Mouse (Mus musculus) heart, postnatal 0 days (tissue): ENCODE measurements around the gene Ehbp1. TPM values are rescaled to one million over a fixed set of nuclear protein-coding genes. Genes with fewer than 3 reads are reported as not detected.

Experiments
- ATAC-seq: fragments of 200-750 bp; cut with Nextera tagmentation; 2 replicates; pipeline ENCODE4 v1.8.0; 2017; ENCODE audit warnings: low read depth, moderate number of reproducible peaks, moderate library complexity; ENCODE audit not compliant: insufficient read depth
- DNase-seq: peaks from one replicate; pipeline ENCODE4 v3.0.0-alpha.2; 2016; ENCODE audit warnings: low spot score
- H3K27ac ChIP-seq: fragments of 300-500 bp; sonication (generic); 2 replicates; pipeline ENCODE4 v1.5.1; 2014; ENCODE audit warnings: low read depth, mild to moderate bottlenecking
- H3K27me3 ChIP-seq: fragments of 300-500 bp; sonication (generic); 2 replicates; pipeline ENCODE4 v1.6.1; 2014; ENCODE audit warnings: low read length, mixed read lengths; ENCODE audit not compliant: control insufficient read depth, insufficient read depth
- H3K36me3 ChIP-seq: fragments of 300-500 bp; sonication (generic); replicated peaks from 2 replicates; pipeline ENCODE4 v1.6.1; 2014; ENCODE audit warnings: low read length, mixed read lengths; ENCODE audit not compliant: control insufficient read depth, insufficient read depth
- H3K4me1 ChIP-seq: fragments of 300-500 bp; sonication (generic); 2 replicates; pipeline ENCODE4 v1.6.1; 2014; ENCODE audit warnings: antibody characterized with exemption; ENCODE audit not compliant: control insufficient read depth, insufficient read depth
- H3K4me2 ChIP-seq: fragments of 300-500 bp; sonication (generic); 2 replicates; pipeline ENCODE4 v1.6.1; 2014; ENCODE audit warnings: low read depth, mild to moderate bottlenecking, low read length, moderate library complexity
- H3K4me3 ChIP-seq: fragments of 300-500 bp; sonication (generic); 2 replicates; pipeline ENCODE4 v1.5.1; 2014; ENCODE audit warnings: low read depth, low read length
- H3K9ac ChIP-seq: fragments of 300-500 bp; sonication (generic); replicated peaks from 2 replicates; pipeline ENCODE4 v1.6.1; 2014; ENCODE audit warnings: low read depth, low read length, mixed read lengths
- H3K9me3 ChIP-seq: fragments of 300-500 bp; sonication (generic); replicated peaks from 2 replicates; pipeline ENCODE4 v1.6.1; 2016; ENCODE audit warnings: low read length; ENCODE audit not compliant: control insufficient read depth
- CTCF ChIP-seq: IDR thresholded peaks from 2 replicates; pipeline ENCODE4 v1.5.1; 2016; ENCODE audit warnings: antibody characterized with exemption, control low read depth, low read depth
- EP300 ChIP-seq: IDR thresholded peaks from 2 replicates; pipeline ENCODE4 v1.6.1; 2016; ENCODE audit warnings: antibody characterized with exemption, low read depth
- WGBS: fragments of 180-500 bp; shearing (Covaris S2); extraction: QIAGEN DNeasy Blood & Tissue Kit; methylation state at CpG from one replicate; pipeline ENCODE4 v1.1.7; 2014; 5-methylcytosine and 5-hydroxymethylcytosine counted together
- polyA plus RNA-seq: library from polyadenylated mRNA; unstranded; fragments of >200 nt; fragmentation: Nextera tagmentation; extraction: Ambion mirVana; gene quantifications from 2 replicates; pipeline ENCODE4 v1.2.1, GENCODE M21; 2015
- total RNA-seq: library from RNA; depleted of rRNA; stranded (reverse); fragments of >200 nt; gene quantifications from 2 replicates; pipeline ENCODE4 v1.2.3, GENCODE M21; 2014; ENCODE audit warnings: low replicate concordance

Gene Ehbp1
- total and polyA plus RNA-seq, 2 experiments from 2014 or later = 35.9 to 53.5 TPM

- Histone ChIP-seq H3K27me3 (peaks cover 49% of the 10 kb centered on the region), H3K9ac (no peak overlapping the region), H3K9me3 (no peaks in the 10 kb centered on the region), H3K4me3 (no peak overlapping the region), H3K4me1 (0 out of 2 replicates have a peak, but pooled peaks cover 9% of the 10 kb centered on the region), H3K4me2 (no peak overlapping the region), H3K36me3 (peaks cover 25% of the 10 kb centered on the region), H3K27ac (no peak overlapping the region)
- no peak for TF ChIP-seq EP300
- no peak for TF ChIP-seq CTCF
- ATAC-seq (no peak), DNase-seq (no peak)
- WGBS = 63% methylated on average over 20 of the region's 20 CpGs
These were observed 334.9 kb downstream of the Ehbp1 start for GRCm38 (mm10) chr11:22007088-22007780.

- Histone ChIP-seq H3K27me3 (peaks cover 55% of the 10 kb centered on the region), H3K4me1 (0 out of 2 replicates have a peak, but pooled peaks cover 11% of the 10 kb centered on the region), H3K4me3 (no peak overlapping the region), H3K4me2 (no peak overlapping the region), H3K9me3 (no peaks in the 10 kb centered on the region), H3K36me3 (peaks cover 25% of the 10 kb centered on the region), H3K9ac (no peak overlapping the region), H3K27ac (no peak overlapping the region)
- DNase-seq (no peak), ATAC-seq (no peak)
- 68% methylated on average over 12 of the region's 12 CpGs for WGBS
- TF ChIP-seq EP300 (no peak), CTCF (no peak)
These were observed 335.5 kb downstream of the Ehbp1 start for GRCm38 (mm10) chr11:22006471-22007087.

- H3K4me3 ChIP-seq = no peak overlapping the region
- 60% methylated on average over 9 of the region's 9 CpGs for WGBS
- no peak overlapping the region for H3K9ac ChIP-seq
- peaks cover 62% of the 10 kb centered on the region for H3K27me3 ChIP-seq
- no peak for DNase-seq
- no peaks in the 10 kb centered on the region for H3K9me3 ChIP-seq
- no peak for ATAC-seq
- no peak overlapping the region for H3K4me2 ChIP-seq
- TF ChIP-seq EP300 (no peak), CTCF (no peak)
- no peak overlapping the region for H3K27ac ChIP-seq
- peaks cover 20% of the 10 kb centered on the region for H3K36me3 ChIP-seq
- H3K4me1 ChIP-seq = 0 out of 2 replicates have a peak, but pooled peaks cover 11% of the 10 kb centered on the region
These were observed 336.7 kb downstream of the Ehbp1 start for GRCm38 (mm10) chr11:22005281-22005870.

- Histone ChIP-seq H3K4me1 (0 out of 2 replicates have a peak, but pooled peaks cover 11% of the 10 kb centered on the region), H3K9me3 (no peaks in the 10 kb centered on the region), H3K9ac (no peak overlapping the region), H3K27me3 (peaks cover 72% of the 10 kb centered on the region), H3K27ac (no peak overlapping the region), H3K4me2 (no peak overlapping the region), H3K4me3 (no peak overlapping the region), H3K36me3 (peaks cover 20% of the 10 kb centered on the region)
- TF ChIP-seq CTCF = no peak
- TF ChIP-seq EP300 = no peak
- 19% methylated on average over 18 of the region's 18 CpGs for WGBS
- ATAC-seq (no peak), DNase-seq (no peak)
These were observed 337.7 kb downstream of the Ehbp1 start for GRCm38 (mm10) chr11:22004331-22004841.

- no peak for TF ChIP-seq CTCF
- TF ChIP-seq EP300 = no peak
- Histone ChIP-seq H3K4me2 (peak overlapping the region; percentile 98), H3K36me3 (peaks cover 20% of the 10 kb centered on the region), H3K27me3 (peaks cover 81% of the 10 kb centered on the region), H3K4me3 (peak overlapping the region; percentile 67), H3K27ac (no peak overlapping the region), H3K9me3 (no peaks in the 10 kb centered on the region), H3K4me1 (0 out of 2 replicates have a peak, but pooled peaks cover 11% of the 10 kb centered on the region), H3K9ac (no peak overlapping the region)
- ATAC-seq (no peak), DNase-seq (no peak)
- WGBS = 2% methylated on average over 31 of the region's 31 CpGs
These were observed 338.6 kb downstream of the Ehbp1 start for GRCm38 (mm10) chr11:22003341-22003981.
